Mouse (Mus musculus) frontal cortex, postnatal 10 days (tissue): ENCODE results near the gene H3f3a.
A peak's percentile ranks its signal among the peaks of the same experiment; 100 is the strongest.

Source experiments
- DNase-seq, 2 experiments: peaks; one replicate each; pipeline ENCODE4 v3.0.0; 2022; ENCODE audit warnings: low spot score in 2 of 2, mixed read lengths in 1 of 2

H3f3a gene

DNA sequence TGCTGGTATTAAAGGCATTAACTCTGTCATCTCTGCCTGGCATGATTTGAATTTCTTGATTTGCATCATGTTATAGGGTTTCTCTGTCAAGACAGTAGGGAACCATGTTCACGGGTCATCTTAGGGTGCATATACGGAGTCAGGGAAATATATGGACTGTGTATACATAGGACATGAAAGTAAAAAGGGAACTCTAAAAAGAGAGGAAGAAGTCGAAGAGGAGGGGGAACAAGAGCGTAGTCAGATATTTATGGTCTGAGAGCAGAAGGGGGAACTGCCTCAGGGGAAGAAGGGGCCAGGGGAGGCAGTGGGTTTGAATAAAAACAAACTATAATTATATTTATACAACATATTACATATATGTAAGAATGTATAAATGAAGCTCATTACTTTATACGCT lies 8.5 kb upstream of the H3f3a start:
- no peak for DNase-seq

DNA sequence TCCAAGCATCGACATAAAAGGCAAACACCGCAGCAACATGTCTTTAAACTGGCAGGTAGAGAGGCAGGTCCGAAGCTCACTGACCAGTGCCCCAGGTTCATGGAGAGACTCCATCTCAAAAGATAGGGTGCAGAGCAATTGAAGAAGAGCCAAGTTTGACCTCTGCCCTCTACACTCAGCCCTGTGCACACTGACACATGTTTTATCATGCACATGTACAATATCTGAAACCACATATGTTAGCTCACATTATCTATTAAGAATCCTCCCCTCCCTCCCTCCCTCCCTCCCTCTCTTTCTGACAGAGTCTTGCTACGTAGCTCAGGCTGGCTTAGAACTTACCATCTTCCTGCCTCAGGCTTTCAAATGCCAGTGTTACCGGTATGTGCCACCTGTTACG lies 7.4 kb upstream of the H3f3a start:
- no peak for DNase-seq

DNA sequence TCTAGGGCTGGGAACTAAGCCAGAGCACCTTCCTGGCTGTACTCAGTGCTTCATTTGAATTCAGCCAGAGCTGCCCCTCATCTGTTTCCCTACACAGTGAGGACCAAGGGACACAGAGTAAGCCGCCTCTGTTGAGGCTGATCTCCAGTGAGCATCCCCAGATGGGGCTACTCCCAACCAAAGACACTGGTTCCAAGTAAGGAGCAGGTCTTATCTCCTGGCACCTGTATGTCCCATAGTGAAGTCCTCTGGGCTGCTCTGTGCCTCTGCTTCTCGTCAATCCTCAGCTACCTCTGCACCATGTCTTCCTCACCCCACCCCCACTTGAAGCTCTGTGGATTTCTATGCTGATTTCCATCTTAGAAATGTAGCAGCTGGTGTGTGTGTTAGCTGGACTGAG lies 4.3 kb upstream of the H3f3a start:
- DNase-seq = no peak

DNA sequence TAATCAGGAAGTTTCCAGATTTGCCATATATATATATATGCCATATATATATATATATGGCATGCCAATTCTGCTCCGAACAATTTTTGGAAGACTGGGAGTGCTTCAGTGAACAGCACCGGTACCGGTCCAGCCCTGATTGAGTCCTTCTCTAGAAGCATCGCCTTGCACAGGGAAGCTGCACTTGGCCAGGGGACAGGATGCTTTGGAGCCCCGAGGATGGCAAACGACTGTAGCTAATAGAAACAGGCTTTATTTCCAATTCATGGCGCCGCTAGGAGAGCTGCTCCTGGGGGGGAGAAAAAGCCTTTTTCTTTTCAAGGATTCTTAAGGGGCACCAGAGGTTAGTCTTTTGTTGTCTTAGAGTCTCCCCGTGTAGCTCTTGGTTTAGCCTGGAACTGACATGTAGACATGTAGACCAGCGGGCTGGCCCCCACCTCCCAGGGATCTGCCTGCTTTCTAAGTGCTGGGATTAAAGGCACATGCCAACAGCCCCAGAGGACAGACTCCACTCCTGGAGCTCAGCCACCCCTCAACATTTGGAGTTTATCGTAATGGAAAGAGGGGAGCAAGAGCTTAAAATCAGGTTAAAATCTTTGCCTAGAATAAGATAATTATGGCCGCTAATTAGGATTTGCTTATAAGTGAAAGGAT lies 1.8 kb upstream of the H3f3a start:
- DNase-seq = no peak

DNA sequence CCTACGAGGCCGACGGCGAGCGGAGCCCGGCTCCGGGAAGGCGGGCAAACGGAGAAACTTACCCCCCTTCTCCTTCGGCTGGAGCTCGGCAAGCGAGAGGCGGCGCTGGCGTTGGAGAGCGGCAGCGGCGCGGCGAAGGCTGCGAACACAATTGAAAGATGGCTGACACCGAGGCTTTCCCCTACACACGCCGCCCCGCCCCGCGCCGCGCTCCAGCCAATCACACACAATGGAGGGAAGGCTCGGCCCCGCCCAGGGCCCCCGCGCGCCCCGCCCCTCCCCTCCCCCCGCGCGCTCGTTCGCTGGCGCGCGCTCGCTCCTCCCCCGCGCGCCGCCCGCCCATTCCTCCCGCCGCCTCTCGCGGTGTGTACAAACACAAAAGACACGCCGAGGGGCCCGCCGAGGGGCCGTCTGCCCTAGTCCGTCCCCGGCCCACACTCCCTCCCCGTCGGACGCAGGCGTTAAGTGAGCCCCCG lies 296 bp downstream of the H3f3a start:
- DNase-seq = peak; percentile 89 to 94

DNA sequence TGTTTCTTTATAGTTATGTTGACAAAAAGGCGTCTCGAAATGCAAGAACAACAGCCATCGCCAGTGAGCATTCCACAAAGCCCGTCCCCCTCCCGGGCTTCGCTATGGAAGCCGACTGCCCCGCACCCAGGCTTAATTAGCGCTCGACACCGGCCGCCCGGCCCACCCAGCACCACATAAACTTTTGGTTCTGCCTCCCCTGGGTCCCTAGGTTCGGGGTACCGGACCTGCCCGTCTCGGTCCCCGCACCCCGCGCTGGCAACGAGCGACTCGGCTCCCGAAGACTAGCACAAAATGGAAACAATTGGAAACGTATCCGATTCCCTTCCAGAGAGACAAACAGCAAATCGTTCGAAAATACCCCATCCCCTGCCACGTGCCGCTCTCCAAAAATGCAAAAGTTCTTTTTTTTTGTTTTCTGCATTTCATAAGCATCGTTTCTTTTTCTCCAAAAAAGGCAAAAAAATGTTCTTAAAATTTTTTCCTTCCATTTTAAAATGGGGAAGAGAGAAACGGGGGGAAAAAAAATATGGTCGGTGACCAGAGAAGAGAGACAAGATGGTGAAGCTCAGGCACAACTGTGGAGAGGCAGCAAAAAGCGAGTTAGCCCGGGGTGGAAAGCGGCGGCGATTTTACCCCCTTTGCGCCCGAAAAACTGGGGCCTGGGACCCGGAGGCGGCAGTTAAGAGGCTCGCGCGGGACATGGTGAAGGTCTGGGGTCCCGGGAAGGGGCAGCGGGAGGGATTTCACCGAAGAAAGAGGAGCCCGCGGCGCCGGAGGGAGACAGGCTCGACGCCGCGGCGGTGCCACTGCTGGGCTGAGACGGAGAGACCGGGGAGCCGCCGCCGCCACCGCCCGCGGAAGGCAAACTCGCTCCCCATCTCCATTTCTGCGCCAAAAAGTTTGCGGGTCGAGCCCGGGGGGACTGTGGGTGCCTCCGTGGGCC lies 1.0 kb downstream of the H3f3a start:
- DNase-seq = peak; percentile 50 to 51

DNA sequence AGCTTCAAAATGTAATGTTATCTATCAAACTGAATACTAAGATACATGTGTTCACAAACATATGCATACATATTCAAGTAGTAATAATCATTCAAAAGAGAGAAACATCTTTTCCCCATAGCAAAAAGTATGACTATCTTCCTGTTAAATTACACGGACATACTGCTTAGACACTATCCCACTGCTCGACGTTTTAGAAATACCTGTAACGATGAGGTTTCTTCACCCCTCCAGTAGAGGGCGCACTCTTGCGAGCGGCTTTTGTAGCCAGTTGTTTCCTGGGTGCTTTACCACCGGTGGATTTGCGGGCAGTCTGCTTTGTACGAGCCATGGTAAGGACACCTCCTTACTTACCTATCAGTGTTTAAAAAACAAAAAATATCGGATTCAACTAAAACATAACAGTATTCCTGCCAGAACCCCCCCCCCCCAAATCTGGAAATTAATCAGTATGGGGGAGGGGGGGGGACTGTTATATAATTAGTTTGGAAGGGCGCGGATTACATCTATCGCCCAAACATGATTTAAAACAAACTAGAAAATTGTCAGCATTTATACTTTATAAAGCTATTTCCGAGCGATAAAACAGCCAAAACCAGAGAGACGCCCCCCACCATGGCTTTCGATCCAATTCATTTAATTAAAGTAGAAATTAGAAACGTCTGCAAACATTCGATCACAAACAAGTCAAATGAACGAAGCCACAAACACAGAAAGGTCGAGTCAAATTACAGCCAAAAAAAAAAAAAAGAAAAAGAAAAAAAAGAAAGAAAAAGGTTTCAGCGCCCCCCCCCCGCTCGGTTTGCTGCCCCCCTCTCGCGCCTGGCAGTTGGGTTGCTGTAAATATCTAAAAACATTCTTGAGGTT lies 1.9 kb downstream of the H3f3a start:
- no peak for DNase-seq

DNA sequence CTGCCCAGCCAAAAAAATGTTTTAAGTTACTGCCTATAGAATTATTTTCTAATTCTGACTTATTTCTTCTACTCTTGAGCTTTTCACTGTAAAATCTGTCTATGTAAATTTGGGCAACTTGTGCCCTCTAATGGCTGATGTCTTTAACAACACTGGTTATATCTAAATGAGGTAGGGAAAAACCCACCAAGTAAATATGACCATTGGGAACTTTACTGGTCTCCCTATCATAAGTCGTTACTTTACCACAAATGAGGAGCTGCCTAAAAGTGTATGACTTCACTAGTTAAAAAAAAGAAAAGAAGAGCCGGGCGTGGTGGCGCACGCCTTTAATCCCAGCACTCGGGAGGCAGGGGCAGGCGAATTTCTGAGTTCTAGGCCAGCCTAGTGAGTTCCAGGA lies 2.8 kb downstream of the H3f3a start:
- DNase-seq = no peak

DNA sequence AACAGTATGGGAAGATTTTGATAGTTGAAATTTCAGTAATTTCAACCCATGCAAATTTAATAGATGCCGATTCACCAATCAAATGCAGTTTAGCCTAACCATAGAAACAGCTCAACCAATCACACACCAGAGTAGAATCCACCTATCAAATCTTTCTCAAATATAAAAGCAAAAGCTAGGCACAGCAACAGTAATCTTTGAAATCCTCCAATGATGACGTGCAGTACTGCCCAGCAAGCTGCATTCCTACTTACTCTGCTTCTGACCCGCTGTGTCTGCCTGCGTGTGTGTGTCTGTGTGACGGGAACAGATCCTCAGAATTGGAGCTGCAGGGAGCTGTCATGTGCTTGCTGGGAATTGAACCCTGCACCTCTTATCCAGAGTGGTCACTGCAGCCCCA lies 4.9 kb downstream of the H3f3a start:
- no peak for DNase-seq

DNA sequence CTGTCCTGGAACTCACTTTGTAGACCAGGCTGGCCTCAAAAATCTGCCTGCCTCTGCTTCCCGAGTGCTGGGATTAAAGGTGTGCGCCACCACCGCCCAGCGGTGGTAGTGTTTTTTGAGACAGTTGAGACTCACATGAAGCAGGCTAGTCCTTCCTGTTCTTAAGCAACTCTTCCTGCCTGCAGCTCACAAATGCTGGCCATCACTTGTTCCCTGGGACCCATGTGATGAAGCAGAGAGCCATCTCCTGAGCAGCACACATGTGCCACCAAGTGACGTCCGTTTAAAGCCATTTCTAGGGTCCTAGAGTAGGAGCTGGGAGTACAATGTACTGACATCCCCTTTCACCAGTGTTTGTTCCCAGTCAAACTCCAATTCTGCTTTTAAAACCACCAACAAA lies 9.9 kb downstream of the H3f3a start:
- no peak for DNase-seq

DNA sequence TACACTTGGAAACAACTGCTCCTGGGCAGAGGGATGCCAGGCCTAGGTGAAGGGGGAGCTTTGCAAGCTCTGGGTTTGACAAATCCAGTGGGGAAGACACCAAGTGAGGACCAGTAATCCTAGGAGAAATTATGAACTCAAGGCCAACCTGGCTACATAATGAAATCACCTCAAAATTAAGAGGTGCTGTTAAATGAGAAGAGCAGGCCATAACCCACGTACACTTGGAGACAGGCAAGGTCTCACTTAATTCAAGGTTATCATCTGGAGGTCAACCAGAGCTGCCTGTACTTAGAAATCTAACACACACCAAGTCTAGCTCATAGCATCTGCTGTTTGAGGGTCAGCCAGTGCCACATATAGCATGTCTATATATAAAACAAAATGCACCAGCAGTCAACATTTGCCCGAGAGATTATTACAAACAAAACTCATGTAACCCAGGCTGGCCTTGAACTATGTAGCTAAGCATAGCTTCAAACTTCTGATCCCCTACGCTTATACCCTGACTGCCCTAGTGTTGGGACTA lies 12.2 kb downstream of the H3f3a start:
- no peak for DNase-seq

DNA sequence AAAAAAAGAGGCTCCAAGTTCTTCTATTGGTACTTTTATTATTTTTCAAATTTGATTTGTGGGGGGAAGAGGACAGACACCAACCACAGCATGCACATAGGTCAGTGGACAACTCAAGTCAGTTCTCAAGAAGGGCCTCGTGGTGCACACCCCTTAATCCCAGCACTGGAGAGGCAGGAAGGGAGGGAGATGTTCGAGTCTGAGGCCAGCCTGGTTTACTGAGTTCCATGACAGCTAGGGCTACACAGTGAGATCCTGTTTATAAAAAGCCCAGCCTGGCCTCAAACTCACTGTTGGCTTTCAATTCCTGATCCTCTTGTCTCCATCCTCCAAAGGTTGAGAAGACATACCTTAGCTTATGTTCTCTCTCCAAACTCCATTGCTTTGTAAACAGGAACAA lies 12.9 kb downstream of the H3f3a start:
- DNase-seq = no peak

DNA sequence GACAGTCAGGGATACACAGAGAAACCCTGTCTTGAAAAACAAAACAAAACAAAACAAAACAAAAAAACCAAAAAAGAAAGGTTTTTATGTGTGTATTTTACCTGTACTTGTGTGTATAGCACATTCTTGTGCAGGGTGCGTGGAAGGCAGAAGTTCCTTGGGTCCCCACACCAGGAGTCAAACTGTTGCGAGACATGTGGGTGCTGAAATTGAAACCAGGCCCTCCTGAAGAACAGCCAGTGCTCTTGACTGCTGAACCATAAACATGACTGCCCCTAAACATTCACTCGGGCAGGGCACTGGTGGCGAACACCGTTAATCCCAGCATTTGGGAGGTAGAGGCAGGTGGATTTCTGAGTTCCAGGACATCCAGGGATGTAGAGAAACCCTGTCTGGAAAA lies 13.7 kb downstream of the H3f3a start:
- no peak for DNase-seq

DNA sequence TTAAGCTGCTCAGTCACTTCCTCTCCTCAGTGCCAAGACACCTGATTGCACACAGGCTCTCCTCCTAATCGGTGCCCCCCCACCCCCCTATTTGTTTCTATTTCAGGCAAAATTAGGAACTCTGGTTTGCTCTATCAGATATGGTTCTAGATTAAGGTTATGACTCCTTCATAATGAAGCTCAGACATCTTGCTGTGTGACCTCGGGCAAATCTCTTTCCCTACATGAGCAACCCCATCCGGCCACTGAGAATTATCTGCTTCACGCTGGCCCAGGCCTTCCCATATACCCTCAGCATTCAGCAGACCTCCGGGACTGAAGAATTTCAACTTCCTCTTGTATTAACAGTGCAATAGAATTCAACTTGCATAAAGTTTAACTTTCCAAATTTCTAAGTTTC lies 14.5 kb downstream of the H3f3a start:
- no peak for DNase-seq

DNA sequence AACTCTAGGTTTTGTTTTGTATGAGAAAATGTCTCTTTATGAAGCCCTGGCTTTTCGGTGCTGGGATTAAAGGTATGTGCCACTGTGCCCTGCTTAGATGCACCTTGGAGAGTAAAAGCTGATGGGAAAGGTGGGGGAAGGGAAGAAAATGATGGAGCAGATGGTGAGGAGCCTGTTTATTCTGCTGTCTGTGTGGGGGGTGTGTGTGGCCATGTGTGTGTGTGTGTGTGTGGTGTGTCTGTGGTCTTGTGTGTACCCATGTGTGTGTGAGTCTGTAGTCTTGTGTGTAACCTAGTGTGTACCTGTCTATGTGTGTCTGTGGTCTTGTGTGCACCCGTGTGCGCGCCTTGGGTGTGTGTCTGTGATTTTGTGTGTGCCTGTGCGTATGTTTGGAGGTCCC lies 15.1 kb downstream of the H3f3a start:
- DNase-seq = no peak

DNA sequence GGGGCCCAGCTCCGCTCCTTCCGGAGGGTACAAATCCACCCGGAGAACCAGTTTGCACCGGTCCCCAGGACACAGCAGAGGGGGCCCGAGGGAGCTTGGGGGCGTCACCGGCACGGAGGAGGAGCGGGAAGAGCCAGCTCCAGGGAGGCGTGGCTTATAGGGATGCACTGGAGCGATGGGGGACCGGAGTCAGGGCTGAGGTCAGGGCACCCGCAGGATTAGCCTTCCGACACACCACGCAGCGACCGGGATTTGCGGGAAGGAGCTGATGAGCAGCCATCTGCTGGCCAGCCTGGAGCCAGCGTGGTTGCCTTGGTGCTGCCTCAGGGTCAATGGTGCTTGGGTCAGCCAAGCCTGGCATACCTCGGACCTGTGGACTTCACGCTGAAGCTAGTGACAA lies 19.6 kb downstream of the H3f3a start:
- DNase-seq = peak in 1 of 2 experiments; percentile 28

DNA sequence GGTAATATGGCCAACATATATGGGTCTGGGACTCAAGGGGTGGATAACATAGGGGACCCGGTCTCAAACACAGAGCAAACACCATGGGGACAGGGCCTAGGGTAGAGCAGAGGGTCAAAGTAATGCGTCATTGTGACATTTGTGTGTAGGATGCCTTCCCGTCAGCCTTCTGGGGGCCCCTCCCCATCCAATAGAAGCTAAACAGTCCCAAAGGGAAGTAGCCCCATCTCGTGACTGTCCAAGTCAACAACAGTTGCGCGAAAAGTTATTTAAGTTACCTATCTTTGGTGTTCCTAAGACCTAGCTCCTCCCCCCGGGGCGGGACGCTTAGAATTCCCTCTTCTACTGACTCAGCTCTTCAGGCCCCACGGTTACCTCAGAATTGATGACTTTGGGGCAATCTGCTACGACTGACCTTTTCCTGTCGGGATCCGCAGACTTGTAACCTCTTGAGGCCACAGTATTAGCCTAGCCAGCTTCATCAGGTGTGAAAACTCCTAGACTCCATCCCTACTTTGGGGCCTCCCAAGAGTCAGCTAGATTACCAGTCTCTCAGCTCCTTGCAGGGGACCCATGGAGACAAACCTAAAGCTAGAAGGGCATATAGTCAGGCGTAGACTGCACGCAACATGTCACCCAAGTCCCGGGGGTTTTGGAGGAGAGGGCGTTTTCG lies 20.2 kb downstream of the H3f3a start:
- no peak for DNase-seq

DNA sequence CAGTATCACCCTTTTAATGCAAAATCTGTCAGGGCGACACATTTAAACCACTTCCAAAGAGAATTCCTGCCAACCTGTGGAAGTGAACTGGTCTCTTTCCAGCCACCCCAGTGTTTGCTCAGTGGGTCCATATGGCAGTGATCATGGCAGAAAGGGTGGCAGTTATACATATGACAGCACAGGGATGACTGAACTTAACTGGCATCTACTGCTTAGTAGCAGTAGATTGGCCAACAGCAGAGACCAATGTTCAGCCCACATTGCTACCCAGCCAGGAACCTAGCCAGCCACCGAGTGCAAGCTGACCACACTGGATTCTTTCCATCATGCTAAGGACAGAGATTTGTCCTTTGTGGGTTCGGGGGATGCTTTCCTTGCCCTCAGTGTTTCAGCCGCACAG lies 20.9 kb downstream of the H3f3a start:
- DNase-seq = no peak

DNA sequence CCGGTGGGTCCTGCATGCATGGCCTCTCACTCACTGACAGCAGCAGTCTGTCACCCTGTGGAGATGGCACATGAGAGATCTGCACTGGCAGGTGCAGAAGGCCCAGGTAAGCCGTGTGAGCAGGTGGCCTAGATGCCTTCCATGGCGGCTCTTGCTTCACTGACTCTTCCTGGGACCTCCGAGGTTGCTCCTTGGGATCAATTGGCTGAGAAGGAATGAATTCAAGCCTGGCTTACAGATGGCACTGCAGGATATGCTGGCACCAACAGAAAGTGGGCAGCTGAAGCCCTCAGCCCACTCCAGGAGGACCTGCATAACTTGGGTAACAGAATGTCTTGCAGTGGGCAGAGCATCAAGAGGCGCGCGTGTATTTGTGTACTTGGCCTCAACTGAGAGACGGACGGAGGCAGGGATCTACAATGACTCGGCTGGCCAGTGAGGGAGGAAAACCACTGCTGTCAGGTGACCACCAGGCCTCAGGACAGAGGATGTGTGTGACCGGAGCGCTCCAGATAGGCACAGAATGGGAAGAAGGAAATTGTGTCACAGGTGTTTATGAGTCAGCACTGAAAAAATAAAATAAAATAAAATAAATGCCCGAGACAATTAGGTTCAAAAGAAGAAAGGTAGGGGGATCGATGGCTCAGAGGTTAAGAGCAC lies 21.8 kb downstream of the H3f3a start:
- no peak for DNase-seq

DNA sequence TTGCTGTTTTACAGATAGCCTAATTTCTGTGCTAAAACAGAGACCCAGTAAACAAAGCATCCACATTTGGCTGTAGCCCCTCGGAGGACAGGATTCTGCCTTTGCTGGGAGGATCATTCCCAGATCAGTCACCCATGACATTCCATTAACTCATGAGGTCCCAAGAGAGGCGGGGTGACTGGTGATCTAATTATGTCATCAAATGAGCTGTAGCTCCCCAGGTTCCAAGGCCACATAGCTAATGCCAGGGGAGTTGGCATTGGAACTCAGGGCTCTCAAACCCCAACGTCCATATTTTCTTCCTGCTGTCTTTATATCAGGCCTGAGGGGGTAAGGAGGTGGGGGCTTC lies 30.2 kb downstream of the H3f3a start:
- DNase-seq = no peak
